Comparison of ENCODE assay signal across 8 mouse cellular contexts in the genomic region with DNA sequence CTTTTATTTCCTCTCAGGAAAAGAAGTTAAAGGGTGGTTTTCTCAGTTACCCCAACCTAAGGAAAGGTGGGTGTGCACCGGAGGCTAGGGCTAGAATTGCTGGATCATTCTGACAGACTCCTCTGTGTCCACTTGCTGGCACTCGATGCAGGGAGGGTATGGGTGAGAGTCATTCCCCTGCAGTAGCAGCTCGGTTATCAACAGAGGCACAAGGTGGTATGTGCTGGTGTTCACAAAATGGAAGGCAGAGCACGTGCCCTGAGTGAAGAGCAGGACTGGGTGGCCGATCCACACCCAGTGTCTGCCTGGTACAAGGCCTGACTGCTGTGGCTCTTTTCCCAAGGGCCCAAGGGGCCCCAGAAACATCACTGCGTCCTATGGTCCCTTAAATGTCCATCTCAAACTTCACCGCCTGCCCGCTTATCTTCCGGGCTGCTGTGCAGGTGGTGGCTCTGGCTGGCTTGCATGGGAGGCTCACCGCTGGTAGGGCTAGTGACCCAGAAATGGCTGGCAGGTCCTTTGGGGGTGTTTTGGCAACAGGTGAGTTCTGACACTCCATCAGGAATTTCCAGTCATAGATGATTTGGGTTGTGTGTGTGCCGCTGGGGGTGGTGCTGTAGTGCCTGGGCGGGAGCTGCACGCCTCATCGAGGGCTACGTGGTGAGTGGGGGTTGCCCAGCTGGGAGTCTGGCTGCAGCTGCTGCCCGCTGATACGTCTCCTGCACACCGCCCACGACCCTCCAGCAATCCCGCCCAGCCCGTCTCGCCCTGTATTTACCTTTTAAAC. TPM values are rescaled to one million over a fixed set of nuclear protein-coding genes. Genes with fewer than 3 reads are reported as not detected.
DNase-seq lines count a peak whose midpoint lies in the region; ATAC-seq and TF ChIP-seq lines count a peak whose summit lies in the region.

No protein-coding gene starts in this region.

- dilution Hi-C loops in CH12.LX (cut with MboI; ENCODE audit: extremely low pct_ligation_motif_present, extremely low pct_unique_long_range_greater_than_20kb, low sequenced_read_pairs): no loop called here

- TF ChIP-seq EP300 in CH12.LX (IDR thresholded peaks at IDR 0.05; ENCODE audit: low read length): no peak

- TF ChIP-seq POLR2A in CH12.LX (IDR thresholded peaks at IDR 0.05; ENCODE audit: low read depth, low read length): peak; percentile 52; the same call in 1 of the 2 replicates
- no peak for TF ChIP-seq POLR2A in limb, embryonic 14.5 days (IDR thresholded peaks at IDR 0.05; ENCODE audit: borderline replicate concordance, extremely low read depth, insufficient read depth, insufficient read length)

- H3K4me1 ChIP-seq in CH12.LX (ENCODE audit: control insufficient read depth in 1 of 2, insufficient read depth in 2 of 2): peaks cover 5 to 49% of the 10 kb centered on the region in 2 experiments
- no peaks in the 10 kb centered on the region for H3K4me1 ChIP-seq in limb, embryonic 14.5 days (ENCODE audit: control insufficient read depth, insufficient read depth, low read length)
- no peaks in the 10 kb centered on the region for H3K4me1 ChIP-seq in midbrain, postnatal 0 days (ENCODE audit: insufficient read depth, low read length)

- DNase-seq in 416B (ENCODE audit: low read depth): peak; percentile 58
- DNase-seq in CH12.LX (ENCODE audit: extremely low read depth): no peak
- DNase-seq in limb, embryonic 14.5 days (ENCODE audit: low spot score): no peak
- DNase-seq in midbrain, postnatal 0 days (ENCODE audit: low spot score): no peak
- peak; percentile 80 for DNase-seq in thymus, postnatal 4 days
- DNase-seq in left cerebral cortex, adult 11 months (ENCODE audit: low spot score): no peak
- no peak for DNase-seq in cerebellum, adult 11 months

- 46% methylated on average over 22 of the region's 22 CpGs for WGBS in limb, embryonic 14.5 days
- 42% methylated on average over 22 of the region's 22 CpGs for WGBS in midbrain, postnatal 0 days

- in situ Hi-C loops in CH12.LX (cut with MboI; ENCODE audit: low pct_ligation_motif_present, low pct_unique_long_range_greater_than_20kb, low sequenced_read_pairs): no loop called here

- H3K27ac ChIP-seq in CH12.LX (ENCODE audit: insufficient read depth, low read depth): peak overlapping the region; percentile 37
- H3K27ac ChIP-seq in limb, embryonic 14.5 days (replicated peaks; ENCODE audit: low read depth, low read length): no peak overlapping the region
- no peak overlapping the region for H3K27ac ChIP-seq in midbrain, postnatal 0 days (ENCODE audit: low read depth, low read length)

- no peaks in the 10 kb centered on the region for H3K9me3 ChIP-seq in CH12.LX (replicated peaks; ENCODE audit: low read length)
- no peaks in the 10 kb centered on the region for H3K9me3 ChIP-seq in limb, embryonic 14.5 days (ENCODE audit: control insufficient read depth, low read length)
- H3K9me3 ChIP-seq in midbrain, postnatal 0 days (ENCODE audit: low read length): no peaks in the 10 kb centered on the region

- TF ChIP-seq RAD21 in CH12.LX (IDR thresholded peaks at IDR 0.05; ENCODE audit: low read depth, low read length): no peak

- peak; percentile 82 for ATAC-seq in erythroid progenitor cell, adult 5-6 weeks (replicated peaks; ENCODE audit: low FRiP score, poor library complexity, severe bottlenecking)
- no peak for ATAC-seq in limb, embryonic 14.5 days (ENCODE audit: low FRiP score, low read depth)
- no peak for ATAC-seq in midbrain, postnatal 0 days (ENCODE audit: low FRiP score)

- H3K36me3 ChIP-seq in CH12.LX (replicated peaks in 1 of 2; ENCODE audit: control insufficient read depth in 1 of 2, insufficient read depth in 1 of 2, low read length in 1 of 2): no peaks in the 10 kb centered on the region
- no peaks in the 10 kb centered on the region for H3K36me3 ChIP-seq in limb, embryonic 14.5 days (ENCODE audit: control insufficient read depth, insufficient read depth, low read length)
- no peaks in the 10 kb centered on the region for H3K36me3 ChIP-seq in midbrain, postnatal 0 days (ENCODE audit: insufficient read depth, low read length)

- H3K79me2 ChIP-seq in CH12.LX (replicated peaks; ENCODE audit: control insufficient read depth, extremely low read depth, insufficient read depth, poor library complexity, severe bottlenecking): no peaks in the 10 kb centered on the region; the same call in 1 of the 2 replicates

- H3K27me3 ChIP-seq in CH12.LX (replicated peaks): no peaks in the 10 kb centered on the region
- no peaks in the 10 kb centered on the region for H3K27me3 ChIP-seq in limb, embryonic 14.5 days (ENCODE audit: control insufficient read depth, insufficient read depth, low read length)
- H3K27me3 ChIP-seq in midbrain, postnatal 0 days (ENCODE audit: insufficient read depth, low read length): no peaks in the 10 kb centered on the region

- H3K4me2 ChIP-seq in CH12.LX (ENCODE audit: insufficient read depth, low read depth, poor library complexity, severe bottlenecking): peak overlapping the region; percentile 95
- 0 out of 2 replicates have a peak overlapping the region, but pooled peaks have one; percentile 19 for H3K4me2 ChIP-seq in limb, embryonic 14.5 days (replicated peaks; ENCODE audit: low read depth, low read length, severe bottlenecking)
- 0 out of 2 replicates have a peak overlapping the region, but pooled peaks have one; percentile 15 for H3K4me2 ChIP-seq in midbrain, postnatal 0 days (ENCODE audit: low read depth, low read length, poor library complexity, severe bottlenecking)

- H3K9ac ChIP-seq in CH12.LX (ENCODE audit: insufficient read depth, low read depth): peak overlapping the region; percentile 49
- no peak overlapping the region for H3K9ac ChIP-seq in limb, embryonic 14.5 days (ENCODE audit: low read depth, low read length, severe bottlenecking)
- no peak overlapping the region for H3K9ac ChIP-seq in midbrain, postnatal 0 days (replicated peaks; ENCODE audit: low read length, poor library complexity, severe bottlenecking)

- H3K4me3 ChIP-seq in CH12.LX (replicated peaks in 1 of 3; ENCODE audit: low read depth in 2 of 3, low read length in 2 of 3, poor library complexity in 1 of 3): peak overlapping the region; percentile 25 to 62 (median 48)
- no peak overlapping the region for H3K4me3 ChIP-seq in limb, embryonic 14.5 days (replicated peaks; ENCODE audit: low read length)
- H3K4me3 ChIP-seq in midbrain, postnatal 0 days (ENCODE audit: low read depth, low read length): no peak overlapping the region

- no peak for TF ChIP-seq CTCF in CH12.LX (conservative IDR thresholded peaks at IDR 0.05 in 1 of 2, IDR thresholded peaks at IDR 0.05 in 1 of 2; ENCODE audit: low read depth in 2 of 2, low read length in 2 of 2)
- no peak for TF ChIP-seq CTCF in midbrain, postnatal 0 days (IDR thresholded peaks at IDR 0.05)

RNA-seq across cellular contexts. Expression of gene Ifi47, which starts 11.6 kb away (rescaled TPM):
- total RNA-seq in CH12.LX (2012; rRNA removed): 6.2 and 7.2 TPM in 2 replicates
- total RNA-seq in CH12.LX (2014; rRNA removed): 2.3 and 2.8 TPM in 2 replicates
- polyA plus RNA-seq in CH12.LX (2012; ENCODE audit: insufficient read length, low read depth): 2.7 and 3.2 TPM in 2 replicates
- 54.1 and 55.9 TPM in 2 replicates for total RNA-seq in erythroid progenitor cell, adult 5-6 weeks (2015; ENCODE audit: low replicate concordance)
- total RNA-seq in erythroid progenitor cell, adult 5-6 weeks (2017; ENCODE audit: low replicate concordance): 17.2 and 18.8 TPM in 2 replicates
- 0.83 and 1.0 TPM in 2 replicates for polyA plus RNA-seq in limb, embryonic 14.5 days (2012; rRNA removed)
- polyA plus RNA-seq in limb, embryonic 14.5 days (2014; fragmentation: Nextera tagmentation; extraction: Ambion mirVana): 0.72 and 1.2 TPM in 2 replicates
- 1.1 and 3.3 TPM in 2 replicates for total RNA-seq in midbrain, postnatal 0 days (2014; rRNA removed)
- polyA plus RNA-seq in midbrain, postnatal 0 days (2015; fragmentation: Nextera tagmentation; extraction: Ambion mirVana): 0.74 and 1.4 TPM in 2 replicates

RNA-seq across cellular contexts. Expression of gene Tgtp2, which starts 24.0 kb away (rescaled TPM):
- total RNA-seq in CH12.LX (2012; rRNA removed) (0.08 TPM in 1 of 2 replicates, not detected in the other), CH12.LX (2014; rRNA removed) (0.07 and 0.43 TPM in 2 replicates)
- polyA plus RNA-seq in CH12.LX (2012; ENCODE audit: insufficient read length, low read depth): 0.18 TPM in 1 of 2 replicates, not detected in the other
- total RNA-seq in erythroid progenitor cell, adult 5-6 weeks (2015; ENCODE audit: low replicate concordance): 10.5 and 29.3 TPM in 2 replicates
- 19.6 and 28.1 TPM in 2 replicates for total RNA-seq in erythroid progenitor cell, adult 5-6 weeks (2017; ENCODE audit: low replicate concordance)
- polyA plus RNA-seq in limb, embryonic 14.5 days (2012; rRNA removed): 0.09 and 0.12 TPM in 2 replicates
- 0.18 and 0.33 TPM in 2 replicates for polyA plus RNA-seq in limb, embryonic 14.5 days (2014; fragmentation: Nextera tagmentation; extraction: Ambion mirVana)
- not detected in 2 replicates for total RNA-seq in midbrain, postnatal 0 days (2014; rRNA removed)
- 0.15 and 0.19 TPM in 2 replicates for polyA plus RNA-seq in midbrain, postnatal 0 days (2015; fragmentation: Nextera tagmentation; extraction: Ambion mirVana)

RNA-seq across cellular contexts. Expression of gene Olfr1396, which starts 26.7 kb away (rescaled TPM):
- total RNA-seq in CH12.LX (2012; rRNA removed) (not detected in 2 replicates), CH12.LX (2014; rRNA removed) (not detected in 2 replicates)
- polyA plus RNA-seq in CH12.LX (2012; ENCODE audit: insufficient read length, low read depth): not detected in 2 replicates
- total RNA-seq in erythroid progenitor cell, adult 5-6 weeks (2015; ENCODE audit: low replicate concordance): not detected in 2 replicates
- total RNA-seq in erythroid progenitor cell, adult 5-6 weeks (2017; ENCODE audit: low replicate concordance): not detected in 2 replicates
- polyA plus RNA-seq in limb, embryonic 14.5 days (2012; rRNA removed): 0.10 and 0.14 TPM in 2 replicates
- 0.11 TPM in 1 of 2 replicates, not detected in the other for polyA plus RNA-seq in limb, embryonic 14.5 days (2014; fragmentation: Nextera tagmentation; extraction: Ambion mirVana)
- total RNA-seq in midbrain, postnatal 0 days (2014; rRNA removed): not detected in 2 replicates
- not detected in 2 replicates for polyA plus RNA-seq in midbrain, postnatal 0 days (2015; fragmentation: Nextera tagmentation; extraction: Ambion mirVana)

RNA-seq across cellular contexts. Expression of gene 9930111J21Rik2, which starts 37.0 kb away (rescaled TPM):
- total RNA-seq in CH12.LX (2012; rRNA removed): 6.9 and 9.9 TPM in 2 replicates
- total RNA-seq in CH12.LX (2014; rRNA removed): 18.5 and 21.4 TPM in 2 replicates
- polyA plus RNA-seq in CH12.LX (2012; ENCODE audit: insufficient read length, low read depth): 20.7 and 22.7 TPM in 2 replicates
- 19.1 and 19.3 TPM in 2 replicates for total RNA-seq in erythroid progenitor cell, adult 5-6 weeks (2015; ENCODE audit: low replicate concordance)
- total RNA-seq in erythroid progenitor cell, adult 5-6 weeks (2017; ENCODE audit: low replicate concordance): 13.3 and 13.7 TPM in 2 replicates
- 0.24 and 0.50 TPM in 2 replicates for polyA plus RNA-seq in limb, embryonic 14.5 days (2012; rRNA removed)
- polyA plus RNA-seq in limb, embryonic 14.5 days (2014; fragmentation: Nextera tagmentation; extraction: Ambion mirVana): 0.12 and 0.64 TPM in 2 replicates
- 0.55 and 1.7 TPM in 2 replicates for total RNA-seq in midbrain, postnatal 0 days (2014; rRNA removed)
- polyA plus RNA-seq in midbrain, postnatal 0 days (2015; fragmentation: Nextera tagmentation; extraction: Ambion mirVana): 0.18 and 0.20 TPM in 2 replicates

RNA-seq across cellular contexts. Expression of gene Olfr1395, which starts 54.1 kb away (rescaled TPM):
- total RNA-seq in CH12.LX (2012; rRNA removed) (not detected in 2 replicates), CH12.LX (2014; rRNA removed) (not detected in 2 replicates)
- not detected in 2 replicates for polyA plus RNA-seq in CH12.LX (2012; ENCODE audit: insufficient read length, low read depth)
- total RNA-seq in erythroid progenitor cell, adult 5-6 weeks (2015; ENCODE audit: low replicate concordance): not detected in 2 replicates
- total RNA-seq in erythroid progenitor cell, adult 5-6 weeks (2017; ENCODE audit: low replicate concordance): not detected in 2 replicates
- not detected in 2 replicates for polyA plus RNA-seq in limb, embryonic 14.5 days (2012; rRNA removed)
- not detected in 2 replicates for polyA plus RNA-seq in limb, embryonic 14.5 days (2014; fragmentation: Nextera tagmentation; extraction: Ambion mirVana)
- total RNA-seq in midbrain, postnatal 0 days (2014; rRNA removed): not detected in 2 replicates
- polyA plus RNA-seq in midbrain, postnatal 0 days (2015; fragmentation: Nextera tagmentation; extraction: Ambion mirVana): not detected in 2 replicates

Comparison
In these comparisons a context has a peak if more than half of its experiments do, and no peak if none do; other contexts are left out.
1. DNase-seq: peak in 416B (single experiment) and thymus, postnatal 4 days (single experiment); none in CH12.LX (single experiment), limb, embryonic 14.5 days (single experiment), midbrain, postnatal 0 days (single experiment), left cerebral cortex, adult 11 months (single experiment) and cerebellum, adult 11 months (single experiment).
2. H3K4me2 ChIP-seq: peak in every context shown above with its lines; median percentile 95 in CH12.LX; 19 in limb, embryonic 14.5 days; 15 in midbrain, postnatal 0 days.
3. H3K4me3 ChIP-seq: peak in CH12.LX (3 of 3); none in limb, embryonic 14.5 days (single experiment) and midbrain, postnatal 0 days (single experiment).
4. RNA of gene Tgtp2, which starts 24.0 kb away (total RNA-seq): 10.5 to 29.3 TPM in erythroid progenitor cell, adult 5-6 weeks; 0.07 to 0.43 TPM in CH12.LX and not detected in midbrain, postnatal 0 days; every median in the first group is over 4 times any median in the second.